Mouse (Mus musculus) kidney, adult 18-20 months (tissue): Measurements from ENCODE around the gene Olfr702.

ENCODE experiments used
- DNase-seq: peaks from one replicate; pipeline ENCODE4 v3.0.0; 2021

Olfr702 gene

DNA sequence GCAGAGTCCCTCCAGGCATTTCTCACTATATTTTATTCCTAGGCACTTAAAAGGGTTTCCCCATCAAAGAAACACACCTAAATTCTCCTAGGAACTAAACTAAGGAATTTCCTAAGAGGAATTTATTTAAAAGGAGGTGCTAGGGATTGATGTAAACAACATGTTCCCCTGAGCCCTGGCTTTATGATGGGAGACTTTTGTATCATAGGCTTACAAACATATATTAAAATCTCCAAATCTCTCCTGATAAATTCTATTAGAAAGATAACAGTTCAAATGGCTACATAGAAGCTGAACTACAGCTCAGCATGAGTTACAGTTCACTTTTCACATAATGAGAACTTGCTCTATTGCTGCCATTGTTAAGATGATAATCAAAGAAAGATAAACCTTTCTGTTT, at the start of gene Olfr702:
Gene Olfr702, minus strand, starts transcription at position 101 of the 400 bp plus-strand sequence.
- DNase-seq, result no peak

DNA sequence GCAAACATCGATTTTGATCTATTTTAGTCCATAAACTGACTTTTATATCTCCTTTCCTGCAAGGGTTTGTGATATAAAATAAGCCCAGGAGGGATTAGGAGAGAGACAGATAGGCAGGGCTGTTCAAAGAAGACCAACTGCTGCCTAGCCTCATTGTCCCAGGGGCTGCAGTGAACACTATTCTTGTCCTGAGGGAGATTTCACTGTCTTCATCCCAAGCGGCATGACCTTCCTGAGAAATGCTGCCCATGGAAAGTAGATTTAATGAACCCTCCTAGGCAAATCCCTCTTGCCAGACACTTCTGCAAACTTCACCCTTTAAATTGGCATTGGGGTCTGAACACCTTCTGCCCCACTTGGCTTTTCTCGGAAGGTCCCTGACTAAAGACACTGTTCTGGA, 43.1 kb upstream of the Olfr702 start, which contains the start of gene Olfr705:
Gene Olfr705, minus strand, starts transcription at position 101 of the 400 bp plus-strand sequence.
- no peak for DNase-seq

DNA sequence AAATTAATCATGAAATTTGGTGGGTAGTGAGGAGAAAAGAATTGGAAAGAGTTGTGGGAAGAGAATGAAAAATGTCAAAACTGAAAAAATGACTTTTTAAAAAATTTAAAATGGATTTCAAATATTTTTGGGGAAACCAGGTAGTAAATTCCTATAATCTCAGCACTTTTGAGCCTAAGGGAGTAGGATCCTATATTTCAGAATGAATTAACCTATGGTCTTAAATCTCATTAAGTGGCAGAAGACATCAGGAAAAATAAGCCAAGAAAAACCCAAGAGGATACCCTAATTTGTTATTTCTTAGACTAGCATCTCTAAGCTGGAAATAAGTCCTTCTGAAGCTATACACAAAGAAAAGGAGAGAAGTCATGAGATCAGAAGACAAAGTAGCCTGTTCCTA, 29.2 kb upstream of the Olfr702 start, which contains the start of gene Olfr704:
Gene Olfr704, plus strand, starts transcription at position 301 of the 400 bp plus-strand sequence.
- no peak for DNase-seq

DNA sequence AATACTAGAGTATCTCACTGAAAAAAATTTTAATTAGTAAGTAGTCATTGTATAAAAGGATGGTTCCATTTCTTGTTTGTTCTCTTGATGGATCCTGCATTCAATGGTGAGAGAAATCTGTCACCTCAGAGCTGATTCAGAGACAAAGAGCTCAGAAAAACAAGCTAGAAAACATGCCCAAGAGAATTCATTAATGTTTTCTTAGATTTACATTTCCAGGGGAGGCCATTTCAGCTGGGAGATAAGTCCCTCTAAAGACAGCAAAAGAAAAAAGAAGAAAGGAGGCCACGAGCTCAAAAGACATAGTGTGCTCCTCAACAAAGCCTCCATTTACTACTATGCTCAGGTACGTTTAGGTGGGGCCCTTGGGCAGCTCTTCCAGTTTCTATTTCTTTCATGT, 9.4 kb upstream of the Olfr702 start, which contains the start of gene Olfr703:
Gene Olfr703, plus strand, starts transcription at position 301 of the 400 bp plus-strand sequence.
- DNase-seq, result no peak

DNA sequence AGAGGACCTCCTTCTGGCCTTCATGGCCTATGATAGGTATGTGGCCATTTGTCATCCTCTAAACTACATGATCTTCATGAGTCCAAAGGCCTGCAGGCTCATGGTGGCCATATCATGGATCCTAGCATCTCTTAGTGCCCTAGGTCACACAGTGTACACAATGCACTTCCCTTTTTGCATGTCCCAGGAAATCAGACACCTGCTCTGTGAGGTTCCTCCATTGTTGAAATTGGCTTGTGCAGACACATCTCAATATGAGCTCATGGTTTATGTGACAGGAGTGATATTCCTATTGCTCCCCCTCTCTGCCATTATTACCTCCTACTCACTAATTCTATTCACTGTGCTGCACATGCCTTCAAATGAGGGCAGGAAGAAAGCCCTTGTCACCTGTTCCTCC, 15.3 kb downstream of the Olfr702 start:
- no peak for DNase-seq

DNA sequence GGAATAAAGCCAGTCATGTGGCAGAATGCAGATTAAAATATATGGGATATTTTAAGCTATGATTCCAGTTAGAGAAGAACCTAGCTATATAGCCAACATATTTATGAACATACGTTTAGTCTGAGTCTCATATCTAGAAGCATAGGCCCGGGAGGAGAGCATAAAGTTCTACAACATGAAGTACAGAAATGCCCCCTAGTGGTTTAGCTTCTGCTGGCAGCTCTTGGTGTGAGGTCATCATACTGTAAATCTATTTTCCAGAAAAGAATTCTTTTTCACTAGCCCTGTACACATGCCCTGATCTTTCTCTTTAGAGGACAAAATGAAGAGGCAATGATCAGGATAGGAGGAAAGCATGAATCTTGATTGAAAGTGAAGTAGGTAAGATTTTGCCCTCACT, 17.9 kb downstream of the Olfr702 start:
- DNase-seq, result no peak

DNA sequence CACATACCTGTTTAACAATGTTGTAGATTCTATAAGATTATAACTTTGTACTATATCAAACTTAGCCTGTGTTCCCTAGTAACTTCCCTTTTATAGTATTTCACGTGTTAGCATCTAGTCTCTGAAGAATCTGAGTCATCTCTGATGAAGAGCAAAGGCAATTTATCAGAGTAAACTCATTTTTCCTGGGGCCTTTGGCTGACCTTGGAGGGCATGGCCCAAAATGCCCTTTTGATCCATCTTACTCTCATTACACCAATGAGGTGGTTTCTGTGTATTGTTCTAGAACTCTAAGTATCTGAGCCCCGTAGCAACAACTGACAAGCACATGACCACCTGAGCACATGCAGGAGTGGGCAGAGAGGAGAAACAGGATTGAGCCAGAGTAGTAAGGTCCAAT, 19.9 kb downstream of the Olfr702 start, which contains the start of gene Olfr701:
Gene Olfr701, plus strand, starts transcription at position 301 of the 400 bp plus-strand sequence.
- no peak for DNase-seq

DNA sequence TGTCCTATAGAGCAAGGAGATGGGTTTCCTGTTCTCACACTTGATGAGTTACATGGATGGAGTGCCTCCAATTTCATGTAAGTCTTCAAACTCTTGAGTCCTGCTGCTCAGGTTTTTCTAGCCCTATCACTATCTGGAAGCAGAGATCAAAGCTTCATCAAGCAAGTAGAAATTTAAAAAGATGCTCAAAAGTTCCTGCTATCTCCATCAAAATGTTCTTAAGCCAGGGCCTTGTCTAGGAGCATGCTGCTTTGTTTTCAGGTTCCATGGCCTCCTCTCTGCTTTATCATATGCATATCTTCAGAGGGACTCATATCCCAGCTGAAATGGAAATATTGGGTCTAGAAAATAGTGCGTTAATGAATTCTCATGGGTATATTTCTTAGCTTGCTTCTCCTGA, 25.0 kb downstream of the Olfr702 start, which contains the start of gene Olfr700:
Gene Olfr700, minus strand, starts transcription at position 101 of the 400 bp plus-strand sequence.
- no peak for DNase-seq

DNA sequence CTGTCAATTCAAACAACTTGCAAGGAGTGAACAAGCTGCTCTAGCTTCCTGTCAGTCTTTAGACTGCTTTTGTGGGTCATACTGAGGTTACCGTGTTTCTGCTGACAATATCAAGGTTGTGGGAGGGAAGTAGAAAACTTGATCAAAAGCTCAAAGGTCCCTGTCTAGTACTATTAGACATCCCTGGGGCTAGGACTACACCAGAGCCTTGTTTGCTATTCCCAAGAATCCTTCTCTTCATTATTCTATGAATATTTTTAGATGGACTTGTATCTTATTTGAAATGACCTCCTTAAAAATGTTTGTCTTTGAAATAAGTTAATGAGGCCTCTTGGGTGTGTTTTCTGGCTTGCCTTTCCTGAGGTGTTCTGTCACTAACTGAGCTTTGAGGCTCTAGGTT, 40.6 kb downstream of the Olfr702 start, which contains the start of gene Olfr699:
Gene Olfr699, minus strand, starts transcription at position 101 of the 400 bp plus-strand sequence.
- DNase-seq, result no peak

DNA sequence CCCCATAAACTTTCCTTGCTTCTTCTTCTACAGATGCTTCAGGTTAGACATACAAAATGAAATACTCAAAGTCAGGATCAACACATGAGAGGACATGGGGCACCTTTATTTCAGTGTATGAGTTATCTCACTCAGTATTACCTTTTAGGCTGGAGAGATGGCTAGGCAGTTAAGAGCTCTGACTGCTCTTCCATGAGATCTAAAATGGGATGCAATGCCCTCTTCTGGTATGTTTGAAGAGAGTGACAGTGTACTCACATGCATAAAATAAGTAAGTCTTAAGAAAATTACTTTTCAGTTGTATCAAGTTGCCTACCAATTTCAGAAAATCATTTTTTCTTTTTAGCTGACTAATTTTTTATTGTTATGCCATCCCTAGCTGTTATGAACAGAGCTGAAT, 45.4 kb downstream of the Olfr702 start:
- DNase-seq, result no peak
